Mouse (Mus musculus) cerebellum, adult 11-12 months (tissue): ENCODE results near the gene Sidt2.

Experiments used
- DNase-seq: peaks from one replicate; pipeline ENCODE4 v3.0.0; 2022

Gene Sidt2

DNA sequence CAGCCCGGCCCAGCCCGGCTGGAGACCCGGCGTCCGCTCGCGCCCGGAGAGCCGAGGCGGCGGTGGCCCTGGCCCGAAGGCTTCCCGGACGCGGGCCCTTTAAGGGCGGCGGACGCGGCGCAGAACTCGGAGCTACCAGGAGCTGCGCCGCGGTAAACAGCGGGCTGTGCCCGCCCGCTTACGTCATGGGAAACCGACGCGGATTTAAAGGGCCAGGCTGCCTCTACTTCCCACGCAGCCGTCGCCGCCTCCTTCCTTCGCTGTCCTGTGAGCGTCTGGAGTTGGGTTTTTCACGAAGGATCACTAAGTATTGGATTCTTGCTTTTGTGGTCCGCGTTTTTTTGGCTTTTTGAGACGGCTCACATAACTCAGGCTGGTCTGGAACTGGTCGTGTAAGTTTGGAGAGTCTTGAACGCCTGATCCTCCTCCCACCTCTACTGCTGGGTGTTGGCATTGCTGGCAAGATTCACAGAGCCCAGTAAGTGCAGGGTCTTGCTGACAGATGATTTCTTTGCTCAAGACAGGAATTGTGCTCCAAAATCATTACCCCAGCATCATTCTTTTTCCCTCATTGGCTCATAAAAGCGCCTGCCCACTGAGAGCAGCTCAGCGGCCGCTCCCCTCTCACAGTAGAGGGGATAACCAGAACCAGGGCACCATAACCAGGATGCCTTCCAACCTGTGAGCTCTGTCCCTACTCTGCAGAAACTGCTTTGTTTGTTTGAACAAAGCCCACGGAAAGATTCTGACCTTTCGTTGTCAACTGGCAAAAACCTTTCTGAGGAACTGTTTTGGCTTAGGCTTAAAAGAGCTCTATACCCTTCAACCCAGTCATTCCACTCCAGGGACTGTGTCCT is at the start of gene Sidt2:
TSS of gene Sidt2 (minus strand) at position 152 of the 857 bp plus-strand sequence.
- peak; percentile 88 for DNase-seq

GRCm38 (mm10) chr9:46004529-46004928 is 49.5 kb upstream of the Sidt2 start:
- no peak for DNase-seq

DNA sequence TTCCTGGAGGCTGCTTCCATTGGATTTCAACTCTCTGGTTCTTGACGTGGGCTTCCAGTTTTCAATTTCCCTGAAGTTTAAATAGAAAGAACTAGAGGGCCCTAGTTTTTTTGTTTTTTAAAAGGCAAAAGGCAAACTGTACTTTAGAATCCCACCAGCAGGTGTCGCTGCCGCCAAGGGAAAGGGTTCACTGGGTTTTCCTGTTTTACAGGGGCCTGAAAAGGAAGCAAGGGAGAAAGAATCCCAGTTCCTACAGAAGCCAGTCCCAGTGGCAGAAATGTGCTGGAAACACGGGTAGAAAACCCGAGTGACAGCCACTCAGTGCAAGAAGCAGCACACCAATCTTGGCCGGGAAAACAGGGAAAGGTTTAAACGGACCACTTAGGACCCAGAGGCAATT is 48.7 kb upstream of the Sidt2 start:
- DNase-seq: peak; percentile 57

DNA sequence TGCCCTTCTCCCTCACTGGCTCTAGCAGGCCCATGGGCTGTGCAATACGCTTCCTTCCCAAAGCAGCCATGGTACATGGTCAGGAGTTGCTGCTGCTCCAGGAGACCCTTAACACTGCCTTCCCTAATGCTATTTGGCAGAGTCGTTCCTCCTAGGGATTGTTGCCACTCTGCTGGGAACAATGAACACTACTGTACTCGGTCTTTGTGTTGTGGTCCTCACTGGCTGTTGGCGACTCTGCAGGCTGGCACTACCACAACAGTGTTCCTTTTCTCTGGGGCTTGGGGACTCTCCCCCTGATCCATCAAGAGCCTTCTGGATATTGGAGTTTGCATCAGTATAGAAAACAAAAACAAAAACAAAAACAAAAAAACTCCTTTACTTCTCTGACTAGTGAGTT is 44.0 kb upstream of the Sidt2 start:
- no peak for DNase-seq

DNA sequence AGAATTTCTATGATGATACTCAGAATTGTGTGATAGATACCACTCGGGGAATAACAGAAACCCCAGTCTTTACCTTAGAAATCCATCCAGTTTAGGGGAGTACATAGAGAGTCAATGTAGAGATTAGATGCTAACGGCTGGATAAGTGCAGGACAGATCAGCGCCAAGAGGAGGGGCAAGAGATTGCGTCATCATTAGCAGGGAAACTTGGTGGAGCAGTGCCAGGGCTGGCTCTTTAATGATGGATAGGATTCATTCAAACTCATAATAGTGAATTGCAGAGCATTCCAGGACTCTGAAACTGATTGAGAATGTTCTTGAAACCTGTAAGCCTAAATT is 30.1 kb upstream of the Sidt2 start:
- DNase-seq: peak; percentile 60

- DNase-seq: peak; percentile 90
Observed at GRCm38 (mm10) chr9:45984409-45985228, 29.6 kb upstream of the Sidt2 start.

DNA sequence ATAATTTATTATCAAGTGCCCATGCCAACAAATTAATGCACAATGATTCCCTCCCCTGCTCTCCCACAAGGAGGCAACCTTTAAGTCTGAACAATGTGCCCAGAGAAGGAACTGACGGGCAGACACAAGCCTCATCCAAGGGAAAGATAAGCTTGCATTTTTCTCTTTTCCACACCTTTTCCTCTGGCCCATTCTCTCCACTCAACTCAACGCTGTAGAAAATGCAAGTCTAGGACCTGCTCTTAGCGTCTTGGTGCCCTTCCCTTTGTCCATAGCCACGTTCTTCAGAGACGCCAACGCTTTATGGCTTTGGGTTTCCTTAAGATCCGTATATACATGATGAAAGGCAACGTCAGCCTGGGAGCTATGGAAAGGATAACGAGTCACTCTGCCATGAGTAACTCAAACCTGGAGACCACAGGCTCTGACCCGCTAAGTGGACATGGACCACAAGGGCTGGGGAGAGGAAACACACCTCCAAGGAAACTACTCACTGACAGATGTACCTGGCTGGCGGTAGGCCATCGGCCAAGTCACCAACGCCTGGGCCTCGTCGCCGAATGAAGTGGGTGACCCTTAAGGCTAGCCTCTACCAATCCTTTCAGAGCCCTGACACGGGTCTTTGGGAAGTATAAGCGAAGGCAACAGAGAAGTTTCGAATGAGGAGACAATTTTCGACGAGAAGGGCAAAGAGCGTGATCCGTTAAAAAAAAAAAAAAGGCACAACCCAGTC is 28.8 kb upstream of the Sidt2 start:
- DNase-seq: peak; percentile 59

DNA sequence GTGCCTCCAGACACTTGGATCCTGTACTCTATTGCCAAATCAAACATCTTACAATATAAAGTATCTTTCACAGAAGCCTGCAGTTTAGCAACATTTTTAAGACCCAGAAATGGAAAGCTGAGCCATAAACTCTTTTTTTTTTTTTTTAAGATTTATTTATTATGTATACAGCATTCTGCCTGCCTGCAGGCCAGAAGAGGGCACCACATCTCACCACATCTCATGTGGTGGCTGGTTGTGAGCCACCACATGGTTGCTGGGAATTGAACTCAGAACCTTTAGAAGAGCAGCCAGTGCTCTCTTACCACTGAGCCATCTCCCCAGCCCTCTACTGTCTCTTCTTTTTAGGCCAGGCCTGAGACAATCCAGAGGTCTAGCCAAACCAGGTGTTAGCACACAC is 26.3 kb upstream of the Sidt2 start:
- DNase-seq: no peak

DNA sequence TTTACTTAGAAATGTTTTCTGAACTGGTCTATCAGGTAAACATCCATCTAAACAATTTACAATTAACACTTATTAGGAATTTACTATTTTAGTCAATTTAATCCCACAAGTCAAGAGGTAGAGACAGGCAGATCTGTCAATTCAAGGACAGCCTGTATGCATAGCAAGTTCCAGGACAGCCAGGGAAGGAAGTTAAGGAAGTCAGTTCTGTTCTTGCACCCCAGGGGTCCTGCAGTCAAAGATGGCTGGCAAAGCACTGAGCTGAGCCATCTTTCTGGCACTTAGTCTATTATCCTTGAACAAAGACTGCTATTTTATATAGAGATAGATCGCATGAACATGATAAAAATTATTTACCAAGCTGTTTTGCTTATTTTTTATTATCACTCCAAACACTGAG is 25.6 kb upstream of the Sidt2 start:
- no peak for DNase-seq

GRCm38 (mm10) chr9:45979778-45980177 is 24.7 kb upstream of the Sidt2 start:
- no peak for DNase-seq

- no peak for DNase-seq
Observed at GRCm38 (mm10) chr9:45976884-45977283, 21.8 kb upstream of the Sidt2 start.

DNA sequence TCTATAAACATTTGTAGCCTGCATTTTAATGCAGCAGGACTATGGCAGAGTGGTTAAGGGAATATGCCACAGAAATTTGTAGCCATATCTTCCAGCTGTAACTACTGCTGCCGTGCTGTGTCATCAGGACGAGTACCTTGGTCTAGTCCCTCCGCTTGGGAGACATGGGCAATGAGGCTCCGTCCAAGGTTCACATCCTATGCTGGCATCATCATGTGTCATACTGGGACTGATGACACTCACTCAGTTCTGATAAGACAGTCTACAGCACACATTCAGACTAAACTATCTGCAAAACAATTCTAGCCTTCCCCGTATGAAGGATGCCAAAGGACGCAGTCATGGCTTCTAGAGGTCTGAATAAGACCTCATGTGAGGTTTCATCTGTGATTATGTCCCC is 8.5 kb upstream of the Sidt2 start:
- no peak for DNase-seq

- DNase-seq: no peak
Observed at GRCm38 (mm10) chr9:45961855-45962254, 6.8 kb upstream of the Sidt2 start.

- DNase-seq: no peak
Observed at GRCm38 (mm10) chr9:45959661-45960060, 4.6 kb upstream of the Sidt2 start.

DNA sequence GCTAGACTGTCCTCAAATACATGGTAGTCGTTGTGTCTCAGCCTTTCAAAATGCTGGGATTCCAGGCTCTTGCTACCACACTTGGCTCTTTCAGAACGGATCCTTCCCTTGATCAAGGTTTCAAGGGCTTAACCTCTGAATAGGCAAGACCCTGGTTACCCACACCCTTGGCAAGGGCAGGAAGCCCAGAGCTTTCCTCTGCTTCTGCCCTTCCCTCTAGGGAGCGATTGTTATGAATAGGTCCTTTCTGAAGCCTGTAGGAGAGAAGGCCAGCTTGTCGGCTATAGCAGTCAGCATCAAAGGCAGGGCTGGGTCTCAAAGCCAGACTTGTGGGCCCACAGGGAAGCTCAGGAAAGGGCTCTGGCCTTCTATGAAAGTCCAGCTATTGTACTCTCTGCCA is 3.8 kb upstream of the Sidt2 start:
- DNase-seq: no peak

GRCm38 (mm10) chr9:45958023-45958670 is 3.1 kb upstream of the Sidt2 start:
- DNase-seq: no peak

GRCm38 (mm10) chr9:45954294-45955106 is 558 bp downstream of the Sidt2 start:
- peak; percentile 73 for DNase-seq

DNA sequence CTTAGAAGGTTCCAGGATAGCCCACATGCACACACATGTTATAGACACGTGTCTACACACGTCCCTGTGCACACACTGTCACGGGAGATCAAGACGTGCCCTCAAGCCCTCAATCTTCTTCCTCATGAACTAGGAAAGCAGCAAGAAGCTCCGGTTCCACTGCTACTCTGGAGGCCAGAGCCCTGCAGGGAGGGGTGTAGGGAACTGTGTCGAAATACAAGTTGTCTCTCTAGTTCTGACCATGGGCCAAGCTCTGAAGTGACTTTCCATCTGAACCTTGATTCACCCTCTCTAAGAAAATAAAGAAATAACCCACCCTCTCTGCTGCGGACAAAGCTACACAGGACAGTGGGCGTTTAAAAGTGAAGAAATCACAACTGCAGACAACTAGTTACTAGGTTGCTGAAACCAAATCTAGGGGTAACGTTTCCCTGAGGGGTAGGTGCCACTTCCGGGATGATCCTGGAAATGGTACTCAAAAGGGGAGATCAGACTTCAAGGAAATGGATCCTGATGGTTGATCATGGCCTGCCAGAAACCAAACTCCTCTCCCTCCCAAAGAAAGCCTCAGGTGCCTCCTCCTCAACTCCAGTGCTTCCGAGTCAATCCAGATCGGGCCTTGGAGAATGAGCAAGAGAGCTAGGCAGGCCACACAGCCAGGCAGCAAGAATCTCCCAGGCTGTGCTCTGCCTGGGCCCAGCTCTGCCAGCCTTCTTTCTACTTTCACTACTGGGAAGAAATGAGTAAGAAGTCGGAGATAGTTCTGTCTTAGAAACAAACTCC is 1.4 kb downstream of the Sidt2 start:
- DNase-seq: peak; percentile 22

- DNase-seq: no peak
Observed at GRCm38 (mm10) chr9:45952890-45953289, 2.2 kb downstream of the Sidt2 start.

DNA sequence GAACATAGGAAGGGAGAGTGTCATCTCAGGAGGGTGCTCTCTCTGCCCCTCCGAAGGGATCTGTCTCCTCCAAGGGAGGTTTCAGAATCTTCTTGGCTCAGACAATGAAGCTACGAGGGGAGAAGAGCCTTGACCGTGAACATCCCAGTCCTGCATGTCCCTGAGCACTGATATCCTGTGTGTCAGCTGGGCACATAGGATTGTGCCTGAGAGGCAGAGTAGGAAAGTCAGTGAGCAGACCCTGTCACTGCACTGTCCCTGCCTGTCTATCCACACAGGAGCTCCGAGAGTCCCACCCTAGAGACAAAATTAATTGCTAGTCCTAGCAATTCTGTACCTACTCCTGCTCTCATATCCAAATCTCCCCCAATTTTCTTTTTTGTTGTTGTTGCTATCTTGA is 3.0 kb downstream of the Sidt2 start:
- peak; percentile 4 for DNase-seq

- DNase-seq: no peak
Observed at GRCm38 (mm10) chr9:45946872-45947183, 8.2 kb downstream of the Sidt2 start.
